Mouse (Mus musculus) erythroblast, adult 5-6 weeks (primary cell): ENCODE measurements at regions not wholly inside any gene's neighbourhood (a gene's known extent, or its start where the extent isn't known, plus 50 kb on each side); places are given as distances from the start of the nearest gene placed in this dataset.

Source experiments
- ATAC-seq: replicated peaks from 2 replicates; pipeline ENCODE4 v1.8.0; 2016; ENCODE audit warnings: moderate number of reproducible peaks, mild to moderate bottlenecking, moderate TSS enrichment, inconsistent platforms; ENCODE audit not compliant: poor library complexity, low FRiP score, severe bottlenecking

- no peak for ATAC-seq
These were observed 347.1 kb downstream of the 1500009L16Rik start for GRCm38 (mm10) chr10:84069806-84070205.

- ATAC-seq: no peak
These were observed 350.3 kb downstream of the 1500009L16Rik start for GRCm38 (mm10) chr10:84072866-84073483.

GRCm38 (mm10) chr10:84075581-84075980 is 352.9 kb downstream of the 1500009L16Rik start:
- no peak for ATAC-seq

- no peak for ATAC-seq
These were observed 357.6 kb downstream of the 1500009L16Rik start for GRCm38 (mm10) chr10:84080236-84080635.

GRCm38 (mm10) chr10:84081673-84082072 is 358.7 kb downstream of the Nuak1 start:
- no peak for ATAC-seq

GRCm38 (mm10) chr10:84087528-84087927 is 352.9 kb downstream of the Nuak1 start:
- no peak for ATAC-seq

- no peak for ATAC-seq
These were observed 352.5 kb downstream of the Nuak1 start for GRCm38 (mm10) chr10:84087929-84088328.

- no peak for ATAC-seq
These were observed 351.3 kb downstream of the Nuak1 start for GRCm38 (mm10) chr10:84088799-84089778.

- no peak for ATAC-seq
These were observed 346.5 kb downstream of the Nuak1 start for GRCm38 (mm10) chr10:84093919-84094318.

- no peak for ATAC-seq
These were observed 343.2 kb downstream of the Nuak1 start for GRCm38 (mm10) chr10:84097196-84097595.

- ATAC-seq: no peak
These were observed 336.4 kb downstream of the Nuak1 start for GRCm38 (mm10) chr10:84103985-84104384.

GRCm38 (mm10) chr10:84104556-84104955 is 335.8 kb downstream of the Nuak1 start:
- ATAC-seq: no peak

- ATAC-seq: no peak
These were observed 330.6 kb downstream of the Nuak1 start for GRCm38 (mm10) chr10:84109680-84110371.

- ATAC-seq: no peak
These were observed 329.9 kb downstream of the Nuak1 start for GRCm38 (mm10) chr10:84110372-84110985.

GRCm38 (mm10) chr10:84111502-84111901 is 328.9 kb downstream of the Nuak1 start:
- ATAC-seq: no peak

- ATAC-seq: no peak
These were observed 328.5 kb downstream of the Nuak1 start for GRCm38 (mm10) chr10:84111909-84112308.

GRCm38 (mm10) chr10:84119952-84120550 is 320.3 kb downstream of the Nuak1 start:
- ATAC-seq: no peak

GRCm38 (mm10) chr10:84137019-84137658 is 303.3 kb downstream of the Nuak1 start:
- no peak for ATAC-seq

- ATAC-seq: no peak
These were observed 297.5 kb downstream of the Nuak1 start for GRCm38 (mm10) chr10:84142741-84143454.
